Mouse (Mus musculus) left cerebral cortex, postnatal 10 days (tissue): Measurements from ENCODE around the gene Cyfip1. TPM values are rescaled to one million over a fixed set of nuclear protein-coding genes. Genes with fewer than 3 reads are reported as not detected.
"Not testable (repeated sequence)": the region's sequence is repeated elsewhere in the genome, so short reads cannot be mapped to it uniquely, and the experiment has no call there.

Source experiments
- DNase-seq, 2 experiments: peaks; one replicate each; pipeline ENCODE4 v3.0.0; 2021 to 2022; ENCODE audit warnings: low spot score in 2 of 2, mixed read lengths in 1 of 2; ENCODE audit errors: extremely low spot score in 1 of 2
- intact Hi-C: fragments of 180-260 bp; cut with DNase I; formaldehyde crosslinking; loops from one replicate; pipeline ENCODE4 v1.15.1; 2025
- total RNA-seq, 2 experiments: library from RNA; stranded (reverse); gene quantifications; 2 replicates each; pipeline ENCODE4 v1.2.3; 2021

The Cyfip1 gene
- total RNA-seq, 2 experiments from 2014 or later, result 70.0 to 70.8 TPM

DNA sequence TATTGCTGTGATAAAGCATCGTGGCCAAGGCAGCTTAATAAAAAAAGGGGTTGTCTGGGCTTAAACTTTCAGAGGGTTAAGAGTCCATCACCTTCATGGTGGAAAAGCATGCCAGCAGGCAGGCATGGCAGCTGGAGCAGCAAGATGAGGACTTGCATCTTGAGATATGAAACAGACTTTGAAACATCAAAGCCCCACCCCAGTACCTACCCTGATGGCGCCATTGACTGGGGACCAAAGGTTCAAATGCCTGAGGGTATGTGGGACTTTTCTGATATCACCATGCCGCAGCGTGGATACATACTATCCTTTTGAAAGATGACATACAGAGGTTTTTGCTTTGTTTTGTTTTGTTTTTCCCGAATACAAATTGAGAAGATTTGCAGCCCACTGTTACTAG is 70.6 kb downstream of the Cyfip1 start:
- DNase-seq, result no peak

DNA sequence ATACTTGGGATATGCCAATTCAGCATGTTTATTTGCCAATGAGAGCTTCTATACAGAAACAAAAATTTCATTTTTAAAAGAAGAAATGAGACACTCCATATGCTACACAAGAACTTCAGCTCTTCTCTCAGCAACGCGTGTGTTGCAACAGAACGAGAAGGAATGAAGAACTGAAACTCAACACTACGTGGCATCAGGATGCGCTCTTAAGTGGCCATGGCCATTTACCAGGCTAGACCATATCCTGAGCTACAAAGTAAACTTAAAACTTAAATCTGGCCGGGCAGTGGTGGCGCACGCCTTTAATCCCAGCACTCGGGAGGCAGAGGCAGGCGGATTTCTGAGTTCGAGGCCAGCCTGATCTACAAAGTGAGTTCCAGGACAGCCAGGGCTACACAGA is 76.8 kb downstream of the Cyfip1 start:
- intact Hi-C loops, DNase-seq: not testable (repeated sequence)

More for the DNA sequence above, 70.6 kb downstream of the Cyfip1 start:
- intact Hi-C loops, result loop anchor here (5.0 kb wide), 1 partner anchor 105 kb away; no protein-coding TSS in a partner anchor

DNA sequence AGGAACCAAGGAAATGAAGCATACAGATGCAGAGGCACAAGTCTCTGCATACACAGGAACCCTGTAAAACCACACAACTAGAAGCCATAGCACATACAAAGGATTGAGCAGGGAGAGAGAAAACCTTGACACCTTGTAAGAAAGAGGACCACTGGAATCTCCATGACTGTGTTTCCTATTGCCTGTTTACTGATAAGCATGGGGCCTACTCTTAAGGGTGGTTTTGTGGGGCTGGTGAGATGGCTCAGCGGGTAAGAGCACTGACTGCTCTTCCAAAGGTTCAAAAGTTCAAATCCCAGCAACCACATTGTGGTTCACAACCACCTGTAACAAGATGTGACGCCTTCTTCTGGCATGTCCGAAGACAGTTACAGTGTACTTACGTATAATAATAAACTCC is 85.7 kb downstream of the Cyfip1 start:
- intact Hi-C loops, result loop anchor here (10.0 kb wide), 1 partner anchor 258 kb away; no protein-coding TSS in a partner anchor
- DNase-seq, result no peak

GRCm38 (mm10) chr7:55928649-55929048 is 87.1 kb downstream of the Cyfip1 start:
- intact Hi-C loops, result loop anchor here (10.0 kb wide), 1 partner anchor 256 kb away; no protein-coding TSS in a partner anchor
- no peak for DNase-seq

GRCm38 (mm10) chr7:55935025-55935424 is 93.5 kb downstream of the Cyfip1 start:
- no peak for DNase-seq
- intact Hi-C loops, result no loop called here

- intact Hi-C loops, result no loop called here
- no peak for DNase-seq
These were observed 96.8 kb downstream of the Cyfip1 start for GRCm38 (mm10) chr7:55938341-55938740.

GRCm38 (mm10) chr7:55956054-55956453 is 114.5 kb downstream of the Cyfip1 start:
- intact Hi-C loops, result no loop called here
- DNase-seq, result no peak

GRCm38 (mm10) chr7:55957178-55957577 is 115.6 kb downstream of the Cyfip1 start:
- DNase-seq, result no peak
- intact Hi-C loops, result no loop called here

- intact Hi-C loops, result no loop called here
- DNase-seq, result no peak
These were observed 116.4 kb downstream of the Cyfip1 start for GRCm38 (mm10) chr7:55957916-55958315.

DNA sequence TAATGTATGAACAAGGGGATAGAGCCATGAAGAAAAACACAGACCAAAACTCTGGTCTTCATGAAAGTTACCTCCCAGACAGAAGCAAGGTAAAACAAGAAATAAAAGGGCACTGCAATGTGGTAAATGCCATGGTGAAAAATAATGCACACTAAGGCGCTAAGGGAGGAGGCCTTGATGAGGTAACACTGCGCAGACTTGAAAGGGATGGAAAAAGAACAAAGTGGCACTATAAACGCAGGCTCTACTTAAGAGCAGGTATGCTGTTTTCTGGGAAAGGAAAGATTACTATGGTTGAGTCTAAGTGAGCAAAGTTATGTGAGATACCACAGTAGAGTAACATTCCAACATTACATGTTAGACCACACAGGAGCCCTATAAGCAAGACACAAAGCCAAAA is 118.3 kb downstream of the Cyfip1 start:
- no peak for DNase-seq
- intact Hi-C loops, result no loop called here

GRCm38 (mm10) chr7:55960506-55960905 is 119.0 kb downstream of the Cyfip1 start:
- intact Hi-C loops, result no loop called here

DNA sequence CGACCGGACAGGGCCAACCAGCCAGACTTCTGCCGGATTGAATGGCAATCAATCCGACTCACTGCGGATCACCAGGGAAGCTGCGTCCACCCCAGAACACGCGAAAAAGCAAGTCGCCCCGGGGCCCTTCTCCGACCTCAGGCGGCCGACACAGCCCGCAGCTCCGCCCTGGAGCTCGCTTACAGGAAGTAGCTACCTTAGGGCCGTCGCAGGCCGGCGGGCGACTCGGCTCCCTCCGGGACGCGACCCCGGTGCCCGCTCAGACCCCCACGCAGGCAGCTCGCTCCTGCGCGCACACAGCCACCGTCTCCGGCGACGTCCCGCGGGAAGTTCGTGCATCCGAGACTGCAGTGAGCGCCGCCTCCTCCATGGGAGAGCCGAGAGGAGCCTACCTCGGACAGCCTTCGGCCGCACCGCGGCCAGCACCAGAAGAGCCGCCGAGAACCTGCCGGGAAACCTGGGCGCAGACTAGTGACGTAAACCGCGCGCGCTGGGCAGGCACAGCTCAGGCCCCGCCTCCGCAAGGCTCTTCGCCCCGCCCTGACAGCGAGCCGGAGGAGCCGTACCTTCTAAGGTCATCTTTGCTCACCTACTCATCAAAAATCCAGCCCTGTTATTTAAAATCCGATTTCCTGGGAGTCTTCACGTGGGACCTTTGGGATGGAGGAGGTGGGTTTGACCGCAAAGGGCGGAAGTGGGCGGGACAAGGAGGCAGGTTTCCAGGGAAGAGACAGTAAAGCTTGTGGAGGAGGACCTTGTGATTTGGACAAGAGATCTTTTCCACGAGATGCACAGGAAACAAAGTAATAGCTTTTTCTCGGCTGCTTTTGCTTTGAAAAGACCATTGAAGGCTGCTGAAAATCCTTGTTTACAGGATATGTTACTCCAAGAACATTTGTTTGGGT is 120.7 kb downstream of the Cyfip1 start, which contains the start of gene Nipa2:
TSS of gene Nipa2 (minus strand) at position 473 of the 905 bp plus-strand sequence.
- intact Hi-C loops, result no loop called here
- DNase-seq, result peak; percentile 88 to 97

More at GRCm38 (mm10) chr7:55960506-55960905, 119.0 kb downstream of the Cyfip1 start:
- no peak for DNase-seq

DNA sequence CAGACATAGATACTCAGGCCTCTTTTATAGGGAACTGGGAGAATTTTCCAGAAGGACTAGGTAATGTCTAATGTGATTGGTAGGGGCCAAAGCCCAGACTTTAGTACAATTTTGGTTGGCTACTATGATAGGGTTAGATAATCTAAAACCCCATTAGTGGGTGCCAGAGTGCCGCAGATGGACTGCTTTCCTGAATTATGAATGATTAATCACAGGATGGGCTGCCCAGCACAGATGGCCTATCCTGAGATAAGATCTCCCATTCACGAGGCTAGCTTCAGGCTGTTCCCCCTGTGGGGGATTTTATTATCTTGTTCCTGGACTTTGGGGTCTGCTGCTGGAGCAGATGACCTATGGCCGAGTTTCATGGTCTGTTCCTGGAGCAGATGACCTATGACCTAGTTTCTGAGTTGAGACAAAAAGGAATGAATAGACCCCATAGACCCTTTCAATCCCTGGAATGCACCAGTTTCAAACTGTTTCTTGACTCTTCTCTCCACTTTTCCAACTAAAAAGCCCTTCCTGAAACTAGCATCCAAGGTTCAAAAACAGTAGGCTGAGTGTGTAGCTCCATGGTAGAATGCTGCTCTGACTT is 125.4 kb downstream of the Cyfip1 start:
- no peak for DNase-seq
- intact Hi-C loops, result no loop called here

- intact Hi-C loops, result no loop called here
- DNase-seq, result peak in 1 of 2 experiments; percentile 40
These were observed 126.8 kb downstream of the Cyfip1 start for GRCm38 (mm10) chr7:55968258-55968901.

DNA sequence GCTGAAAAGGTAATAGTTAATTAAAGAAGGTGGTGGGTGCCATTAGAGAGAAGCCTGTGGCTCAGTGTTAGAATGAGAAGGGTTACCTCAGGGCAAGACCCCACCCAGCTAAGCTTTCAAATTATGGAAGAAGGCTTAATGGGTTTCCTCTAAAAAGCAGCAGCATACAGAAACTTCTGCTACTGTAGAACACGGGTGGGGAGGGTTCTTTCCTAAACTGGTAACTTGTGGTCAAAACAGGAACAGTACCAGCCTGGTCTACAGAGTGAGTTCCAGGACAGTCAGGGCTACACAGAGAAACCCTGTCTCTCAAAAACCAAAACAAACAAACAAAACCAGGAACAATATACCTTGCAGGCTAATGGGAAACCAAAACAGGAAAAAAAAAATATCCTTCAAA is 127.9 kb downstream of the Cyfip1 start:
- no peak for DNase-seq
- intact Hi-C loops, result no loop called here

GRCm38 (mm10) chr7:55974429-55974828 is 132.9 kb downstream of the Cyfip1 start:
- intact Hi-C loops, result no loop called here
- no peak for DNase-seq

- intact Hi-C loops, result no loop called here
- DNase-seq, result no peak
These were observed 140.0 kb downstream of the Cyfip1 start for GRCm38 (mm10) chr7:55981511-55981910.
